Mouse (Mus musculus): Measurements from ENCODE around the gene Pak6. TPM values are rescaled to one million over a fixed set of nuclear protein-coding genes. Genes with fewer than 3 reads are reported as not detected.
A peak's percentile ranks its signal among the peaks of the same experiment; 100 is the strongest.
"Not testable (repeated sequence)": the region's sequence is repeated elsewhere in the genome, so short reads cannot be mapped to it uniquely, and the experiment has no call there.

Gene Pak6
- polyA plus RNA-seq, 1 experiment from 2014 or later: 1.0 TPM

DNA sequence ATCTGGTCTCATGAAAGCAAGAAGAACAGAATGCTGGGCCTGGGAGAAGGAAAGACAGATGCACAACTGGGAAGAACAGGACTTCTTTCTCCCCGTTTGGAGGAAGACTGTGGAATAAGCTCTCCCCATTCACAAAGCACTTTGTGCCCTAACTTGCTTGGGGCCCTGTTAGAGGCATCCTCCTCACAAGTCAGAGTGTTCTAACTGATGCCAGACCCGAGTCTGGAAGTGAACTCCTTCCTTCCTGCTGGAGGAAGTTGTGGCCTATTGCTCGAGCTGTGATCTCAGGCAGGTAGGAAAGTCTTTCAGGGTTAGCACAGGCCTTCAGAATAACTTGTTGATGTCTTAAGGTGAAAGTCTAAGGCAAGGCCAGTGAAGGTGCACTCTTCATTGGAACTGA is 20.2 kb upstream of the Pak6 start:
- no peak for DNase-seq
- Histone ChIP-seq H3K9ac (no peak overlapping the region), H3K4me3 (replicated peaks) (no peak overlapping the region), H3K4me1 (replicated peaks) (no peaks in the 10 kb centered on the region), H3K27me3 (no peaks in the 10 kb centered on the region), H3K36me3 (peaks cover 87% of the 10 kb centered on the region), H3K27ac (0 out of 2 replicates have a peak overlapping the region, but pooled peaks have one; percentile 10), H3K4me2 (no peak overlapping the region), H3K9me3 (replicated peaks) (no peaks in the 10 kb centered on the region)
- 41% methylated on average over 3 of the region's 3 CpGs for WGBS (ENCODE audit: insufficient replicate concordance)
- ATAC-seq (ENCODE audit: low read depth): no peak

DNA sequence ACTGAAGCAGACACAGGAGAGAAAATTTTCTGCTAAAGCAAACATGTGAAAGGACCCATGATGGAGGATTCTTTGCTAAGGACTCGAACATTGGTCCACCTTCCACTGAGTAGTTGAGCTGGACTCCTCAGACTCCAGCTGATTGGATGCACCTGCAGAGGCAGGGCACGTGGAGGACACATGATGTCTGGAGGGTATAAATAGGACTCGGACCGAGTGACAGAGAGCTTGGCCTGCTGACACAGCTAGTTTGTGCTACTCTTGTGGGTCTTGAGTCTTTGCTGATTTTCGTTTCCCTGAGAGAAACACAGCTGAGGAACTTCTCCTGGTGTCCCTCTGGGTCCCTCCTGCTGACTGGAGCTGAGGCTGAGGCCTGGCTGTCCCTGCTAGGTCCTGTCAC is 16.4 kb upstream of the Pak6 start:
- no peak overlapping the region for H3K4me3 ChIP-seq (replicated peaks)
- H3K9ac ChIP-seq: no peak overlapping the region
- ATAC-seq (ENCODE audit: low read depth) (no peak), DNase-seq (no peak)
- H3K4me1 ChIP-seq (replicated peaks): no peaks in the 10 kb centered on the region
- no peak overlapping the region for H3K4me2 ChIP-seq
- no peaks in the 10 kb centered on the region for H3K27me3 ChIP-seq
- H3K36me3 ChIP-seq: peaks cover 51% of the 10 kb centered on the region
- no peaks in the 10 kb centered on the region for H3K9me3 ChIP-seq (replicated peaks)
- WGBS (ENCODE audit: insufficient replicate concordance): 81% methylated on average over 5 of the region's 5 CpGs
- H3K27ac ChIP-seq: no peak overlapping the region

DNA sequence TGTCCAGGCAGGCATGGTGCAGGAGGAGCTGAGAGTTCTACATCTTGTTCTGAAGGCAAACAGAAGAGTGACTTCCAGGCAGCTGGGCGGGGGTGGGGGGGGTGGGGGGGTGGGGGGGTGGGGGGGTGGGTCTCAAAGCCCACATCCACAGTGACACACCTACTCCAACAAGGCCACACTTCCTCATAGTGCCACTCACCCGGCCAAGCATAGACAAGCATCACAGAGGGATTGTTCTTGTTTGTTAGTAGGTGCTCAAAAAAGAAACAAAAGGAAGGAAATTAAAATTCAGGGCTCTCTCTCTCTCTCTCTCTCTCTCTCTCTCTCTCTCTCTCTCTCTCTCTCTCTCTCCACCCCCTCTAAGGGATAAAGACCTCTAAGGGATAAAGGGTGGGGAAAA is 12.4 kb upstream of the Pak6 start:
- H3K9me3 ChIP-seq (replicated peaks); DNase-seq; H3K4me1 ChIP-seq (replicated peaks); H3K4me2 ChIP-seq; H3K27me3 ChIP-seq; H3K9ac ChIP-seq; H3K4me3 ChIP-seq (replicated peaks); H3K27ac ChIP-seq; ATAC-seq (ENCODE audit: low read depth): not testable (repeated sequence)
- WGBS (ENCODE audit: insufficient replicate concordance): 27% methylated on average over 2 of the region's 2 CpGs
- H3K36me3 ChIP-seq: peaks cover 12% of the 10 kb centered on the region

DNA sequence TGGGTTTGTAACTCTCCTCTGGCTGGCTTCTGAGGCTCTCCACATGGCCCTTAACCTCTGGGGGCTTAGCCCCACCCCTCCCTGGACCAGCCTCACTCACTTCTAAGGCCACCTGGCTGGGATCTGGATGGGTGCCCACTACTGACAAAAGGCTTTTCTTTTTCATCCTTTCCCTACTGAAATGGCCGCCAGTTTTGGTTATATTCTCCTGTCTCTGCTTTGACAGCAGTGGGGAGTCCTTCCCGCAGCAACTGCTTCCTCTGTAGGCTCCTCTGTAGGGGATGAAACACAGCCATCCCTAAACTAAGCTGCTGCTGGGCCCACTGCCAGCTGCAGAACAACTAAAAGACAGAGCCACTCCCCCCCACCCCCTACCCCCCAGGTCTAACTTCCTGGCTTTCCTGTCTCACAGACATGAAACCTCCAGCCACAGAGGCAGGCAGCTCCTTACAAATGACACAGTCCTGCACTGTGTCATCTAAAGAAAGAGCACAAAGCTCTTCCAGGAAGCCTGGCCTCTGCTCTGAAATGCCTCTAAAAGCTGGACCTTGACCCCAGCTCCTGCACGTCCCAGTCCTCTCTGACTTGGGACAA is 6.3 kb upstream of the Pak6 start:
- DNase-seq: no peak
- WGBS (ENCODE audit: insufficient replicate concordance): 59% methylated on average over 3 of the region's 3 CpGs
- Histone ChIP-seq H3K4me2 (no peak overlapping the region), H3K36me3 (no peaks in the 10 kb centered on the region), H3K4me1 (replicated peaks) (peaks cover 55% of the 10 kb centered on the region), H3K4me3 (replicated peaks) (no peak overlapping the region), H3K9me3 (replicated peaks) (no peaks in the 10 kb centered on the region), H3K27me3 (no peaks in the 10 kb centered on the region), H3K27ac (peak overlapping the region; percentile 70), H3K9ac (peak overlapping the region; percentile 40; the same call in 1 of the 2 replicates)
- ATAC-seq (ENCODE audit: low read depth): no peak

DNA sequence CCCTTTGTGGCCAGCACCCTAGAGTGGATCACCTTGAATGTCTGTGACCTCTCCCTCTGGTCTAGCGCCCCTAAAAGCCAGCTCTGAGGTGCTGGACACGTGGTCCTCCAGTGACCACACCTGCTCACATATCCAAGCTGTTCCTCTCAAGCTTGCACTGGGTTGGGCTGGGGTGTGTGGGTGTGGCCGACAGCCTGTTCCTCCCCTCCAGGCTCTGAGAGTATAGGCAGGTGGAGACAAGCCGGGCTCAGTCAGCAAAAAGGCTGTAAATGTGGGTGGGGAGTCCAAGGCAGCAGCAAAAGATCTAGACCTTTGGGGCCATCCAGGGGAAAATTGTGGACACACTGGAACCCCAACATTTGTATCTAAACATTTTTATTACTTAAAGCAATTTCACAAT is 4.6 kb upstream of the Pak6 start:
- ATAC-seq (ENCODE audit: low read depth) (peak; percentile 85), DNase-seq (peak; percentile 87)
- peak overlapping the region; percentile 36 for H3K4me3 ChIP-seq (replicated peaks)
- WGBS (ENCODE audit: insufficient replicate concordance): 13% methylated on average over 4 of the region's 4 CpGs
- peak overlapping the region; percentile 79 for H3K4me2 ChIP-seq
- no peaks in the 10 kb centered on the region for H3K9me3 ChIP-seq (replicated peaks)
- peaks cover 72% of the 10 kb centered on the region for H3K4me1 ChIP-seq (replicated peaks)
- H3K9ac ChIP-seq: peak overlapping the region; percentile 71
- H3K27ac ChIP-seq: peak overlapping the region; percentile 99
- no peaks in the 10 kb centered on the region for H3K27me3 ChIP-seq
- H3K36me3 ChIP-seq: no peaks in the 10 kb centered on the region

DNA sequence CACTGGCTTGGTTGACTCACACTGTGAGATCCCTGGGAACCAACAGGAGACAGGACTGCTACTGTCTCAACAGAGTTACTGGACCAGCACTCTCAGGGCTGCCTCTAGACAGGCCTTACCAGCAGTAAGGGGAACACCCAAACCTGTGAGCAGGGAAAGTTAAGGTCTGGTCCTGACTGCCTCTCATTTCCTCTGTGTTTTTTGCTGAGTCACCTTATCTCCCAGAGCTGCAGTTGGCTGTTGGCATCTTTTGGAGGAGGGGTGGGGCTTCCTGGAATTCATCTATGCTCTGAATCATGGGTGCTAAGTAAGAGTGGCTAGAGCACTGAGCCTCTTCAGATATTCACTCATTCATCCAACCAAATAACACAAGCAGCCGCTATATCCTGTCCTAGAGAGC is 4.0 kb upstream of the Pak6 start:
- Histone ChIP-seq H3K36me3 (no peaks in the 10 kb centered on the region), H3K9ac (peak overlapping the region; percentile 71), H3K4me3 (replicated peaks) (peak overlapping the region; percentile 52), H3K4me2 (peak overlapping the region; percentile 79), H3K27me3 (no peaks in the 10 kb centered on the region), H3K27ac (peak overlapping the region; percentile 99), H3K4me1 (replicated peaks) (peaks cover 78% of the 10 kb centered on the region), H3K9me3 (replicated peaks) (no peaks in the 10 kb centered on the region)
- WGBS (ENCODE audit: insufficient replicate concordance): 3% methylated on average over 1 of the region's 1 CpGs
- ATAC-seq (ENCODE audit: low read depth) (peak; percentile 81), DNase-seq (peak; percentile 88)

DNA sequence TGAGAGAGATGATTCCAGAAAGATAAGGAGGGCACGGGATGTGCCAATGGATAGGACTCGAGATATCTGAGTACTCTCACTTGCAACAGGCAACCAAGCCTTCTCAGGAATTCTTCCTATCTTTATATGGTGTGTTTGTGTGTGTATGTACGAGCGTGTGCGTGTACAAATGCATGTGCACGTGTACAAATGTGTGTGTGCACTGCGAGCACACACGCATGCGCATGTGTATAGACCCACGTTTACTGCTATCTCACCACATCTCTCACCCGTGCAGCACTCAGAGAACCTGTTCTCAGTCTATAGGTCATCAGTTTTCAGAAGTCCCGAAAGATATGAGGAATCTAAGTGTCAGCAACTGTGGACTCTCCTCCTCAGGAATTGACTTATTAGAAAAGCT is 3.6 kb upstream of the Pak6 start:
- Histone ChIP-seq H3K4me1 (replicated peaks) (peaks cover 82% of the 10 kb centered on the region), H3K4me3 (replicated peaks) (peak overlapping the region; percentile 52), H3K9ac (peak overlapping the region; percentile 70), H3K9me3 (replicated peaks) (no peaks in the 10 kb centered on the region), H3K36me3 (no peaks in the 10 kb centered on the region), H3K27ac (peak overlapping the region; percentile 99), H3K27me3 (no peaks in the 10 kb centered on the region), H3K4me2 (peak overlapping the region; percentile 79)
- DNase-seq (peak; percentile 56), ATAC-seq (ENCODE audit: low read depth) (peak; percentile 13; the same call in 1 of the 2 replicates)
- WGBS (ENCODE audit: insufficient replicate concordance): 29% methylated on average over 12 of the region's 12 CpGs

DNA sequence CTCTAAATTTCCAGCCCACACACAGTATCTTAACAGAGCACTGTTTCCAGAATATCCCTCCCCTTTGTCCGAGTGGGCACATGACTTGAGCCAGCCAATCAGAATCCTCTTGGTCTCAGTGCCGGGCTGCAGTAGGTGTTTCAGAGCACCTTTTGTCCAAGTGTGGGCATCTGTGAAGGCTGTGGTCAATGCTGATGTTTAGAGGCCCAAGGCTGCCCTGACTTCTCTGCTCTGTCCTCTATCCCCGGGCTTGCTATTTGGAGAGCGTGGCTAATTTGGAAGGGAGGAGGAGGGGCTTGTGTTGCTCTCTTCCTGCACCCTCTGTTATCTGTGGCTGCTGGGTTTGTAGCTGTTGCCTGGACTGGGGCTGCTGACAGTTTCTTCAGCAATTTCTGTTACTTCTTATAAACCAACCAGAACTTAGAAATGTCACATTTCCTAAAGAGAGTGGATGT is 3.1 kb upstream of the Pak6 start:
- no peaks in the 10 kb centered on the region for H3K9me3 ChIP-seq (replicated peaks)
- peak overlapping the region; percentile 99 for H3K27ac ChIP-seq
- H3K4me1 ChIP-seq (replicated peaks): peaks cover 87% of the 10 kb centered on the region
- peak; percentile 79 for DNase-seq
- H3K4me3 ChIP-seq (replicated peaks): peak overlapping the region; percentile 52
- WGBS (ENCODE audit: insufficient replicate concordance): 0% methylated on average over 4 of the region's 4 CpGs
- H3K36me3 ChIP-seq: no peaks in the 10 kb centered on the region
- ATAC-seq (ENCODE audit: low read depth): peak; percentile 67
- H3K27me3 ChIP-seq: no peaks in the 10 kb centered on the region
- H3K4me2 ChIP-seq: peak overlapping the region; percentile 79
- H3K9ac ChIP-seq: peak overlapping the region; percentile 70

DNA sequence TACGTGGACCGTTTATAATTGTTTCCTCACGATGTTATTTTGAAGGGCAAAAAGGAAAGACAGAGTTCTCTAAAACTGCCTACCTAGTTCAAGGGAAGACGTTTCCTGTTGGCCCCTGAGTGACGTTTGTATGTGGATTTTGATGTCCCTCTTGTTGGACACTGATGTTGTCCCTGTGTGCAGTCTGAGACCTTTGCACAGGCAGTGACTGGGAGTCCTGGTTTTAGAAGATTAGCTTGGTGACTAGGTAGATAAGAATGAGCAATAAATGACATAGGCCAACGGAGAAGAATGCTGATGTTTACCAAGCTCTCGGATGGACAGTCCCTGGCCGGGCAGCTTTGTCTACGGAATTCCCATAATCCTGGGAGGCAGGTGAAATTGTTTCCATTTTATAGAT is 1.2 kb upstream of the Pak6 start:
- H3K36me3 ChIP-seq: no peaks in the 10 kb centered on the region
- DNase-seq: peak; percentile 33
- peak overlapping the region; percentile 97 for H3K4me2 ChIP-seq

DNA sequence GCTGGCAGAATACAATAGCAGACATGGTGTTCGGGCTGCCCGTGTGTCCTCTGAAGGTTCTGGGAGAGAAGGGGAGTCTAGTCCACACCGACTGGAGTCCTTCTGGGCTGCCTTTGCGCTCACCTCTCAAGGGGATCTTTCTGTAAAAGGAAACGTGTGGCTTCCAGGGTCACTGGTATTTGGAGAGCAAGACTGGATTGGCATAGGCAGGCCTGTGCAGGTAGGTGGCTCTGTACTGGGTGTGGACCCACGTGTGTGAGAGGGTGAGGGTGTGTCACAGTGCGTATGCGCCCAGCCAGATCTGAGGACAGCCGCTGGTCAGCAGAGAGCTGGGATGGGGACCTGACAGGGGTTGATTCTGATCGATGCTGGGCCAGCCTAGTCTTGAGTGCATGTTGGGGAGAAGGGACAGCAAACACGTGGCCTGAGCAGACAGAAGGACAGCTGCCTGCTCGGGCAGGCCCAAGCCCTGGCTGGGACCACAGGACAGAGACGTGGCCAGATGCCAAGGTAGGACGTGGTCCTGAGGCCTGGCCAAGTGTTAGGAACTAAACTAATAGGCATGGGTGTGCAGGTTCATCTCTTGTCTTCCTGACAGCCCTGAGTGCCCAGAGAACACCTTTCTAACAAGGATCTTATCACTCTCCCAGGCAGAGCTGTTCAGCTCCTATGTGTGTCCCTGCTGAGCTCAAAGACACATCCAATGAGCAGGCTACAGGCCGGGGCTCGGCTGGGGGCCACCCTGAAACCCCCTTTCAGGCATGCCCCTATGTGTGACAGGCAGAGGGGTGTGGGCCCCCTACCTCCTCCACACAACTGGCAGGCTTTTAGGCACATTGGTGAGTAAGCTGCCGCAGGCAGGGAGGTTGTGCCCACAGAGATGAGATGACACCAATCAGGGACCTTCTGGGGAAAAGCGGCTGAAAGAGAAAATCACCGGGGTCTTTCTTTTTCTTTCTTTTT is 982 bp downstream of the Pak6 start:
- DNase-seq (peak; percentile 33), ATAC-seq (ENCODE audit: low read depth) (peak; percentile 33)
- Histone ChIP-seq H3K9ac (peak overlapping the region; percentile 78), H3K27ac (peak overlapping the region; percentile 99), H3K27me3 (0 out of 2 replicates have a peak, but pooled peaks cover 2% of the 10 kb centered on the region), H3K9me3 (replicated peaks) (no peaks in the 10 kb centered on the region), H3K4me1 (replicated peaks) (peaks cover 79% of the 10 kb centered on the region), H3K4me2 (peak overlapping the region; percentile 97), H3K36me3 (no peaks in the 10 kb centered on the region), H3K4me3 (replicated peaks) (peak overlapping the region; percentile 67)
- 49% methylated on average over 19 of the region's 19 CpGs for WGBS (ENCODE audit: insufficient replicate concordance)

More for the DNA sequence above, 1.2 kb upstream of the Pak6 start:
- H3K27ac ChIP-seq: peak overlapping the region; percentile 99
- no peaks in the 10 kb centered on the region for H3K9me3 ChIP-seq (replicated peaks)
- WGBS (ENCODE audit: insufficient replicate concordance): 36% methylated on average over 9 of the region's 9 CpGs
- peak overlapping the region; percentile 78 for H3K9ac ChIP-seq
- peaks cover 94% of the 10 kb centered on the region for H3K4me1 ChIP-seq (replicated peaks)
- no peaks in the 10 kb centered on the region for H3K27me3 ChIP-seq
- no peak overlapping the region for H3K4me3 ChIP-seq (replicated peaks)
- no peak for ATAC-seq (ENCODE audit: low read depth)

DNA sequence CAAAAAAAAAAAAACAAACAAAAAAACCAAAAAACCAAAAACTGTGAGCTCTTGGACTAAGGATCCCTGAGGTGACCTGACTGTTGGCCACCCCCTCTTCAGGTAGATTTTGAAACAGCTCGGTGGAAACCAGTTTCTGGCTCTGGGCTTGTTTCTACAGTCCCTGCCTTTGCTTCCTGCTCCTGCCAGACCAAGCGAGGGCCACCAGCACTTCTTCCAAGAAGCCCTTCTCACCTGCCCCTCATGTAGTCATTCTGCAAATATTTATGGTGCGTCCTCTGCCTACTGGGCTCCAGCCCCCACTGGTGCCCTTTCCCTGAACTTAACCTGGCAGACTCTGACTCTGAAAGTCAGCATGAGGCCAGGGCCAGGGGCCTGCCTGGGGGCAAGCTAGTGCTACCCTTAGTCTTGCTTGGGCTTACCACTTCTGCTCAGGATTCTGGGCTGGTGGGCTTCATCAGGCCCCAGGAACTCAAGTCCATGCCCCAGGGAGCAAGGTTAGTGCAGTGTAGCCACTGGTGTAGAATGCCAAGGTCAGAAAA is 1.9 kb downstream of the Pak6 start:
- Histone ChIP-seq H3K9ac (0 out of 2 replicates have a peak overlapping the region, but pooled peaks have one; percentile 8), H3K27ac (no peak overlapping the region), H3K27me3 (0 out of 2 replicates have a peak, but pooled peaks cover 7% of the 10 kb centered on the region), H3K4me2 (no peak overlapping the region), H3K36me3 (no peaks in the 10 kb centered on the region), H3K4me1 (replicated peaks) (peaks cover 72% of the 10 kb centered on the region), H3K4me3 (replicated peaks) (no peak overlapping the region), H3K9me3 (replicated peaks) (no peaks in the 10 kb centered on the region)
- DNase-seq (no peak), ATAC-seq (ENCODE audit: low read depth) (no peak)
- WGBS (ENCODE audit: insufficient replicate concordance): 66% methylated on average over 3 of the region's 3 CpGs
